Mouse (Mus musculus) liver, postnatal 0 days (tissue): ENCODE results near the gene Dhx40. TPM values are rescaled to one million over a fixed set of nuclear protein-coding genes. Genes with fewer than 3 reads are reported as not detected.

Experiments used
- ATAC-seq: fragments of 200-750 bp; cut with Nextera tagmentation; 2 replicates; pipeline ENCODE4 v1.8.0; 2017; ENCODE audit warnings: mild to moderate bottlenecking, moderate library complexity
- DNase-seq: peaks from one replicate; pipeline ENCODE4 v3.0.0-alpha.2; 2016
- H3K27ac ChIP-seq: fragments of 300-500 bp; sonication (generic); 2 replicates; pipeline ENCODE4 v1.5.1; 2014; ENCODE audit warnings: antibody characterized with exemption, moderate library complexity, mild to moderate bottlenecking, low read depth
- H3K27me3 ChIP-seq: fragments of 300-500 bp; sonication (generic); 2 replicates; pipeline ENCODE4 v1.6.1; 2014; ENCODE audit warnings: low read length, control low read depth, mixed read lengths; ENCODE audit not compliant: insufficient read depth
- H3K36me3 ChIP-seq: fragments of 300-500 bp; sonication (generic); replicated peaks from 2 replicates; pipeline ENCODE4 v1.6.1; 2014; ENCODE audit warnings: mild to moderate bottlenecking, control low read depth, low read length, moderate library complexity, mixed read lengths; ENCODE audit not compliant: insufficient read depth
- H3K4me1 ChIP-seq: fragments of 300-500 bp; sonication (generic); 2 replicates; pipeline ENCODE4 v1.6.1; 2014; ENCODE audit warnings: antibody characterized with exemption, mild to moderate bottlenecking, control low read depth; ENCODE audit not compliant: insufficient read depth
- H3K4me2 ChIP-seq: fragments of 300-500 bp; sonication (generic); 2 replicates; pipeline ENCODE4 v1.6.1; 2014; ENCODE audit warnings: low read depth, mild to moderate bottlenecking, low read length, moderate library complexity, mixed read lengths
- H3K4me3 ChIP-seq: fragments of 300-500 bp; sonication (generic); 2 replicates; pipeline ENCODE4 v1.5.1; 2014; ENCODE audit warnings: low read depth, low read length
- H3K9ac ChIP-seq: fragments of 300-500 bp; sonication (generic); replicated peaks from 2 replicates; pipeline ENCODE4 v1.6.1; 2014; ENCODE audit warnings: mild to moderate bottlenecking, moderate library complexity
- H3K9me3 ChIP-seq: fragments of 300-500 bp; sonication (generic); 2 replicates; pipeline ENCODE4 v1.6.1; 2016; ENCODE audit warnings: mild to moderate bottlenecking, control low read depth, low read length, mixed read lengths
- CTCF ChIP-seq: sonication (generic); IDR thresholded peaks from 2 replicates; pipeline ENCODE4 v1.5.1; 2016; ENCODE audit warnings: antibody characterized with exemption, low read depth
- EP300 ChIP-seq: IDR thresholded peaks from 2 replicates; pipeline ENCODE4 v1.6.1; 2016; ENCODE audit warnings: antibody characterized with exemption, low read depth, mild to moderate bottlenecking
- WGBS: fragments of 180-500 bp; shearing (Covaris S2); extraction: QIAGEN DNeasy Blood & Tissue Kit; methylation state at CpG from one replicate; pipeline ENCODE4 v1.1.7; 2014; ENCODE audit not compliant: insufficient replicate concordance; 5-methylcytosine and 5-hydroxymethylcytosine counted together
- polyA plus RNA-seq: library from polyadenylated mRNA; unstranded; fragments of >200 nt; fragmentation: Nextera tagmentation; extraction: Ambion mirVana; gene quantifications from 2 replicates; pipeline ENCODE4 v1.2.1, GENCODE M21; 2015

Gene Dhx40
- polyA plus RNA-seq: 7.8 and 8.0 TPM in 2 replicates

DNA sequence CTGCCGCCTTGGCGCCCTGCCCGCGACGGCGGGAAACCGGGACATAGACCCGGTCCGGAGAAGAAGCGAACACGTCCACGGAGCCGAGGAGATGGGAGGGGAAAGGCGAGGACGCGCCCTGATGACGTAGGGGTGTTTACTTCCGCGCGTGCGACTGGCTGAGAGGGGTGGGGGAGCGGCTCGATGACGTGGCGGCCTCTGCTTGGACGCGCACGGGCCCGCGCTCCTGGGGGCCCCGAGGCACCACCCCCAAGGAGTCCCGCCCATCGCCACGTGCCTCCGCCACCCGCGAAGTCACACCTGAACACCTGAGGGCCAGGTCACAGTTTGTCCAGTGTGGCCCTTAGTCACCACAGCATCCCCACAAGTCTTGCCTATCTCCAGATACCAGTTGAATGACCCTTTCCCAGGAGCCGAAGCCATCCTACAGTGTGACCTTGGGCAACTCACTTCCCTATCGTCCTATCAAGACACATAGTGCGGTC, at the start of gene Dhx40:
TSS of gene Dhx40 (minus strand) at position 242 of the 485 bp plus-strand sequence.
- H3K27ac ChIP-seq: peak within 1 kb of the TSS; percentile 92
- TF ChIP-seq CTCF: no peak
- no peak for TF ChIP-seq EP300
- peak within 1 kb of the TSS; percentile 91 for H3K4me2 ChIP-seq
- peaks cover 17% of the 10 kb centered on the region for H3K36me3 ChIP-seq
- WGBS: 7% methylated on average over 32 of the region's 40 CpGs
- H3K27me3 ChIP-seq: no peaks in the 10 kb centered on the region
- no peaks in the 10 kb centered on the region for H3K9me3 ChIP-seq
- peaks cover 11% of the 10 kb centered on the region for H3K4me1 ChIP-seq
- ATAC-seq (peak; percentile 83), DNase-seq (peak; percentile 93)
- H3K9ac ChIP-seq: peak within 1 kb of the TSS; percentile 77
- H3K4me3 ChIP-seq: peak within 1 kb of the TSS; percentile 98

DNA sequence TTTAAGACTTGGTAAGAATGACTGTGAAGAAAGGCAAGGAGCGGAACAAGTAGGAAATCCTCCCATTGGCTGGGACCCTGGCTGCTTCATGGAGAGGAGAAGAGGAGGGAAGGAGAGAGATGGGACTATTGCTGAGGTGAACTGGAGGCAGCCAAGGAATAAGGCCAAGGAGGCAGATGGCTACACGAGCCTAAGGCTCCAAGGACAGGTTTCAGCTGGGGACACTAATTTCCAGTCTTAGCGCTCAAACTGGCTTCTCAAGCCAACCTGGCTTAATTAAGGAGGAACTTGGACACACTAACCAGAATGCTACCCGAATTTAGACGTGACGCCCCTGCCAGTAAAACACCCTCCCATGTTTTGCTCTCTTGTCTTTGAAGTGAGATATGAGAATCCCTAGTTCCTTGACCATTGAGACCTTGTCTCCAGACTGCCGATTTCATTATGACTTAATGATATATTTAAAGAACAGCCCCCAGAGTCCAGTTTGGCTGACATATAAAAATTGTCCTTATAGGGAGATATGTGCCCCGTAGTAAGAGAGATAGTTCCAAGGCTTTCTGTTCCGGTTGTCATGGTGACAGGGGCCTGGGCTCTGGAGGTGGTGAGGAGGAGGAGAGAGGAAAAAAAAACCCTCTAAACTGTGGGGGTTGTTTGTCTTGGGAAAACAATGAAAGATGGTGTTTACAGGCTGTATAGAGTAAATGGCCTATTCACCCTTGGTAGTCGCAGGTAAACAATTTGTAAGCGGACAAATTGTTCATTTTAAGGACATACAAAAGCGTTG, 48.3 kb upstream of the Dhx40 start:
- no peaks in the 10 kb centered on the region for H3K4me1 ChIP-seq
- no peak overlapping the region for H3K9ac ChIP-seq
- 77% methylated on average over 12 of the region's 12 CpGs for WGBS
- H3K4me3 ChIP-seq: no peak overlapping the region
- H3K27me3 ChIP-seq: no peaks in the 10 kb centered on the region
- H3K9me3 ChIP-seq: no peaks in the 10 kb centered on the region
- TF ChIP-seq EP300 (no peak), CTCF (no peak)
- H3K4me2 ChIP-seq: no peak overlapping the region
- no peak for ATAC-seq
- no peak for DNase-seq
- no peak overlapping the region for H3K27ac ChIP-seq
- H3K36me3 ChIP-seq: no peaks in the 10 kb centered on the region

DNA sequence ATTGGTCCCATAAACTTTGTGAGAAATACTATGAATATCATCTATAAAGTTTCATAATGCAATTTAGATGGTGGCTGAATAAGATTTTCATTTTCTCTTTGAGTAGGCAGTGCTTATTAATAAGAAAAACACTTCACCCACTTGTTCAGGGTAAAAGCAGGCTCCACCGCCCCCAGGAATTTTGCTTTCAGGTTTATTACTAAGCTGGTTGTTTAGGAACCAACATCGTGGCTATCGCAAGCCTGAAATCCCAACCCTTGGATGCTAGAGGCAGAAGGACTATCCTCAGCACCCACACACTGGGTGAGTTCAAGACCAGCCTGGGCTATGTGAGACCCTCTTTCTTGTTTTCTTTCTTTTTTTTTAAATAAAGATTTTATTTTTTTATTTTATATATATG, 45.5 kb upstream of the Dhx40 start:
- Histone ChIP-seq H3K27me3 (no peaks in the 10 kb centered on the region), H3K9me3 (no peaks in the 10 kb centered on the region), H3K9ac (no peak overlapping the region), H3K4me2 (no peak overlapping the region), H3K27ac (peak overlapping the region; percentile 78), H3K4me3 (no peak overlapping the region), H3K36me3 (no peaks in the 10 kb centered on the region), H3K4me1 (no peaks in the 10 kb centered on the region)
- DNase-seq: no peak
- no peak; the same call in 1 of the 2 replicates for ATAC-seq
- 76% methylated on average over 3 of the region's 3 CpGs for WGBS
- no peak for TF ChIP-seq CTCF
- TF ChIP-seq EP300: no peak

DNA sequence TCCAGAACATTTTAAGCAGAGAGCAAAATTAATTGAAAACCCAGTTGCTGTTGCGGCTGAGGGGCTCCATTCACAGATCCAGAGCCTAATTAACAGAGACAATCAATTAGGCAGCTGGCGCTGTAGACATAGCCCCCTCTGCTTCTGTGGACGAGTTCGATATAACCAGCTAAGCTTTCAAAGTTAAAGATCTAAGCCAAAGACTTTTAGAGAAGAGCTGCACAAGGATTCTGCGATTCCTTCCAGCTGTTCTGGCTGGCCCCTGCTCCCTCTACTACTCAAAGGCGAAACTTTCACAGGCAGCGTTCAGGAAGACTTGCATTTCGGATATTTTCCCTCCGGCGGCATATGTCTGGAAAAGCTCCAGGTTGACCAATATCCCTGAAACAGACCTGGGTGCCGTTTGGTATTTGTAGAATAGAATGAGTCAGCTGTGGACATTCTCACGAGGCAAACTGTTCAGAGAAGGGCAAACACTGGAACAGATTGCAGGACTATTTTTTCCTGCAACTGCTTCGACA, 45.0 kb upstream of the Dhx40 start:
- peak; percentile 79 for ATAC-seq

DNA sequence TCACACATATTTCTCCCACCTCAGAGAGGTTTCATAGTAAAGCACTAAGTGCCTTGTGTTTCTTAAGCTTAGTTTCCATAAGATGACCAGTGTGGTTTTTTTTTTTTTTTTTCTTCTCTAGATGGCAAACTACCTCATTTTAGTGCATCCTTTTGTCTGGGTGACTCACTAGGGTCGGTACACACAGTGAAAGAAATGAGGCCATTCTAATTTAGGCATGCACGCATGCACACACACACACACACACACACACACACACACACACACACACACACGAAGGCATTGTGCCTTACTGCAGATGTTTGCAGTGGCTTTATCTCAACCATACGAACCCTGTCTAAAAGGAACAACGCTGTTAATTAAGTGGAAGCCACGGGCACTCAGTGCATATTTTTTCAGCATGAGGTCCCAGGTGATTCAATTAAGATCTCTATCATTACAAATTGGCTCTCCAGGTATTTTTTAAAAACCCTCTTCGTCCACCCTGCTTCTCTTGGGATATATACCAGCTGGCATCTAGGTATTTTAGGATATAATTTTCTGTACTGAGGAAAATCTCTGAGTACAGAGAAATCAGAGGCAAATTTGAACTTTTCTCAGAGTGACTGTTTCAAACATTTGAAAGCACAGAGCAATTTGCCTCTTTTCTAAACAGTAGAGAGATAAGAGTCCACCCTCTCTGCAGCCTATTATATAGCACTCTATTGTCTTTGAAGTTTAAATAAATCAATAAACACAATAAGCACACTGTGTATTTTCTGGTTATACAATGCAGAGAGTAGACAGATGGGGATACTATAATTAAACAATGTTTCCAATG, 44.4 kb upstream of the Dhx40 start:
- Histone ChIP-seq H3K4me3 (no peak overlapping the region), H3K4me1 (no peaks in the 10 kb centered on the region), H3K9me3 (no peaks in the 10 kb centered on the region), H3K27me3 (no peaks in the 10 kb centered on the region), H3K4me2 (peak overlapping the region; percentile 19; the same call in 1 of the 2 replicates), H3K9ac (no peak overlapping the region), H3K36me3 (no peaks in the 10 kb centered on the region), H3K27ac (peak overlapping the region; percentile 78)
- no peak for DNase-seq
- no peak for TF ChIP-seq EP300
- no peak for TF ChIP-seq CTCF
- 38% methylated on average over 7 of the region's 7 CpGs for WGBS
- ATAC-seq: no peak; the same call in 1 of the 2 replicates

More for the DNA sequence above, 45.0 kb upstream of the Dhx40 start:
- Histone ChIP-seq H3K4me3 (no peak overlapping the region), H3K4me1 (no peaks in the 10 kb centered on the region), H3K27me3 (no peaks in the 10 kb centered on the region), H3K4me2 (peak overlapping the region; percentile 19; the same call in 1 of the 2 replicates), H3K9ac (no peak overlapping the region), H3K27ac (peak overlapping the region; percentile 78), H3K9me3 (no peaks in the 10 kb centered on the region), H3K36me3 (no peaks in the 10 kb centered on the region)
- no peak for DNase-seq
- 61% methylated on average over 13 of the region's 13 CpGs for WGBS
- TF ChIP-seq CTCF (no peak), EP300 (no peak)

DNA sequence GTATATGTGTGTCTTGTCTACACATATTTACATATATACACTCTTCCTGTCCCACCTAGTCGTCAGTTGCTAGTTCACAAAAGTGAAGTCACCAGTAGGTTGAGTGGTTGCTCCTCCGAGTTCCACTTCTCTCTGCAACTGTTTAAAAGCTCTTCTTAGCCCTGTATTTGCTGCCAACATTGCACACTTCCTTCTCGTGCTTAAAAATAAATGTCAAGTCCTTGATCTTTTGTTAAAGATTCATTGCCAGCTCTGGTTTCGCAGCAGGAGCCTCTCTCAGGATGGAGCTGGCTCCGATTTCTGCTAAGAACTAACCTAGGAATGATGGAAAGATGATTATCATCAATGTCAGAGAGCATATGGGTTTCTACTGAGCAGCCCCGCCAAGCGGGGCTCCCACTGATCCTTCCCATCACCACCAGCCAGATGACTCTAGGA, 43.7 kb upstream of the Dhx40 start:
- Histone ChIP-seq H3K27ac (no peak overlapping the region), H3K4me2 (no peak overlapping the region), H3K9ac (no peak overlapping the region), H3K4me3 (no peak overlapping the region), H3K4me1 (no peaks in the 10 kb centered on the region), H3K27me3 (no peaks in the 10 kb centered on the region), H3K36me3 (no peaks in the 10 kb centered on the region), H3K9me3 (no peaks in the 10 kb centered on the region)
- 50% methylated on average over 7 of the region's 7 CpGs for WGBS
- ATAC-seq: no peak
- DNase-seq: no peak
- no peak for TF ChIP-seq CTCF
- TF ChIP-seq EP300: no peak
